Comparison of ENCODE assay signal across 12 mouse cellular contexts in genomic region chr16:30234636-30235546, GRCm38 (mm10). TPM values are rescaled to one million over a fixed set of nuclear protein-coding genes. Genes with fewer than 3 reads are reported as not detected.
DNase-seq lines count a peak whose midpoint lies in the region; ATAC-seq and TF ChIP-seq lines count a peak whose summit lies in the region.
"Had no signal": no experiment of that assay in that cellular context is flagged by ENCODE, and none has a peak within 500 bp of the region (broad histone marks: within the 10 kb centered on the region; RNA-seq: fewer than 3 reads in every experiment).

No protein-coding gene starts in this region.

- peaks cover 27% of the 10 kb centered on the region for H3K4me1 ChIP-seq in heart, embryonic 13.5 days
- H3K4me1 ChIP-seq in heart, embryonic 11.5 days (ENCODE audit: control insufficient read depth, insufficient read depth, low read length) = no peaks in the 10 kb centered on the region; the same call in 1 of the 2 replicates
- H3K4me1 ChIP-seq in lung, adult 2 months (ENCODE audit: control insufficient read depth, insufficient read depth, low read length) = peaks cover 2% of the 10 kb centered on the region; the same call in 1 of the 2 replicates
- peaks cover 59% of the 10 kb centered on the region for H3K4me1 ChIP-seq in limb, embryonic 13.5 days
- H3K4me1 ChIP-seq in neural tube, embryonic 15.5 days = peaks cover 20% of the 10 kb centered on the region

- no peaks in the 10 kb centered on the region for H3K9me3 ChIP-seq in heart, embryonic 13.5 days
- no peaks in the 10 kb centered on the region for H3K9me3 ChIP-seq in heart, embryonic 11.5 days (replicated peaks; ENCODE audit: control insufficient read depth, low read length)
- no peaks in the 10 kb centered on the region for H3K9me3 ChIP-seq in limb, embryonic 13.5 days
- H3K9me3 ChIP-seq in neural tube, embryonic 15.5 days (replicated peaks) = no peaks in the 10 kb centered on the region

- no peaks in the 10 kb centered on the region for H3K36me3 ChIP-seq in heart, embryonic 13.5 days
- H3K36me3 ChIP-seq in heart, embryonic 11.5 days (ENCODE audit: control insufficient read depth, insufficient read depth, low read length) = no peaks in the 10 kb centered on the region
- no peaks in the 10 kb centered on the region for H3K36me3 ChIP-seq in limb, embryonic 13.5 days
- no peaks in the 10 kb centered on the region for H3K36me3 ChIP-seq in neural tube, embryonic 15.5 days

- no peak for ATAC-seq in heart, embryonic 13.5 days (ENCODE audit: extremely low read depth, insufficient number of reproducible peaks, low FRiP score, low TSS enrichment)
- no peak for ATAC-seq in heart, embryonic 11.5 days (replicated peaks; ENCODE audit: insufficient number of reproducible peaks, low FRiP score, low TSS enrichment)
- no peak for ATAC-seq in limb, embryonic 13.5 days (ENCODE audit: low FRiP score, low read depth)
- ATAC-seq in neural tube, embryonic 15.5 days (ENCODE audit: low FRiP score) = no peak
- ATAC-seq in inflammation-experienced regulatory T-cells, adult 6 months = no peak

- peak; percentile 15 to 55 for DNase-seq in lung, postnatal 4 days
- DNase-seq in lung, adult 2 months = no peak
- peak; percentile 18 for DNase-seq in cerebellum, adult 9-11 months
- DNase-seq: adrenal gland, postnatal 14 days; kidney, adult 18-20 months had no signal

- H3K27me3 ChIP-seq in heart, embryonic 13.5 days (replicated peaks) = peaks cover 70% of the 10 kb centered on the region
- H3K27me3 ChIP-seq in heart, embryonic 11.5 days (ENCODE audit: control insufficient read depth, insufficient read depth, low read length) = peaks cover 34% of the 10 kb centered on the region
- H3K27me3 ChIP-seq in limb, embryonic 13.5 days = peaks cover 35% of the 10 kb centered on the region
- H3K27me3 ChIP-seq in neural tube, embryonic 15.5 days (replicated peaks) = peaks cover 42% of the 10 kb centered on the region

- H3K9ac ChIP-seq in heart, embryonic 13.5 days = 0 out of 2 replicates have a peak overlapping the region, but pooled peaks have one; percentile 6
- H3K9ac ChIP-seq in heart, embryonic 11.5 days (ENCODE audit: low read depth, low read length) = no peak overlapping the region
- H3K9ac ChIP-seq in limb, embryonic 13.5 days = peak overlapping the region; percentile 19; the same call in 1 of the 2 replicates
- H3K9ac ChIP-seq in neural tube, embryonic 15.5 days (replicated peaks) = no peak overlapping the region

- TF ChIP-seq CTCF in lung, adult 2 months (IDR thresholded peaks at IDR 0.05; ENCODE audit: insufficient read depth, low read length) = no peak

- 55% methylated on average over 12 of the region's 12 CpGs for WGBS in heart, embryonic 13.5 days
- 59% methylated on average over 12 of the region's 12 CpGs for WGBS in heart, embryonic 11.5 days (ENCODE audit: insufficient replicate concordance)
- WGBS in lung, adult 2 months = 83% methylated on average over 12 of the region's 12 CpGs
- 36% methylated on average over 12 of the region's 12 CpGs for WGBS in limb, embryonic 13.5 days
- WGBS in neural tube, embryonic 15.5 days = 52% methylated on average over 12 of the region's 12 CpGs

- TF ChIP-seq POLR2A in lung, adult 2 months (IDR thresholded peaks at IDR 0.05; ENCODE audit: borderline replicate concordance, extremely low read depth, low read depth, low read length) = no peak

- H3K4me3 ChIP-seq in heart, embryonic 13.5 days = no peak overlapping the region
- no peak overlapping the region for H3K4me3 ChIP-seq in heart, embryonic 11.5 days (ENCODE audit: low read depth, low read length)
- no peak overlapping the region for H3K4me3 ChIP-seq in lung, adult 2 months (replicated peaks; ENCODE audit: extremely low read depth, low read depth, low read length)
- no peak overlapping the region for H3K4me3 ChIP-seq in limb, embryonic 13.5 days
- no peak overlapping the region for H3K4me3 ChIP-seq in neural tube, embryonic 15.5 days (replicated peaks)

- no peak overlapping the region for H3K4me2 ChIP-seq in heart, embryonic 13.5 days
- no peak overlapping the region for H3K4me2 ChIP-seq in heart, embryonic 11.5 days
- no peak overlapping the region for H3K4me2 ChIP-seq in limb, embryonic 13.5 days (replicated peaks)
- H3K4me2 ChIP-seq in neural tube, embryonic 15.5 days = no peak overlapping the region

- H3K27ac ChIP-seq in heart, embryonic 13.5 days (replicated peaks) = no peak overlapping the region
- no peak overlapping the region for H3K27ac ChIP-seq in heart, embryonic 11.5 days (ENCODE audit: low read depth, low read length)
- no peak overlapping the region for H3K27ac ChIP-seq in limb, embryonic 13.5 days
- no peak overlapping the region for H3K27ac ChIP-seq in neural tube, embryonic 15.5 days (replicated peaks)

RNA-seq across cellular contexts. Expression of gene Cpn2, which starts 32.4 kb away (rescaled TPM):
- polyA plus RNA-seq in heart, embryonic 13.5 days (2015; fragmentation: Nextera tagmentation; extraction: Ambion mirVana) = 0.08 TPM in 1 of 2 replicates, not detected in the other
- polyA plus RNA-seq in heart, embryonic 11.5 days (2014; fragmentation: Nextera tagmentation; extraction: Ambion mirVana) = not detected in 2 replicates
- 0.34 and 1.0 TPM in 2 replicates for polyA plus RNA-seq in lung, adult 2 months (2012; rRNA removed)
- polyA plus RNA-seq in limb, embryonic 13.5 days (2015; fragmentation: Nextera tagmentation; extraction: Ambion mirVana) = not detected in 2 replicates
- not detected in 2 replicates for polyA plus RNA-seq in neural tube, embryonic 15.5 days (2015; fragmentation: Nextera tagmentation; extraction: Ambion mirVana)
- polyA plus RNA-seq in inflammation-experienced regulatory T-cells, adult 6 months (2017; shearing (Covaris generic)) = not detected
- polyA plus RNA-seq: lung, embryonic 16.5 days had no signal

RNA-seq across cellular contexts. Expression of gene Lrrc15, which starts 48.2 kb away (rescaled TPM):
- 0.15 and 0.24 TPM in 2 replicates for polyA plus RNA-seq in heart, embryonic 13.5 days (2015; fragmentation: Nextera tagmentation; extraction: Ambion mirVana)
- polyA plus RNA-seq in heart, embryonic 11.5 days (2014; fragmentation: Nextera tagmentation; extraction: Ambion mirVana) = 0.48 and 0.84 TPM in 2 replicates
- polyA plus RNA-seq in lung, adult 2 months (2012; rRNA removed) = 0.03 and 0.04 TPM in 2 replicates
- polyA plus RNA-seq in limb, embryonic 13.5 days (2015; fragmentation: Nextera tagmentation; extraction: Ambion mirVana) = 0.87 and 1.1 TPM in 2 replicates
- 0.37 and 0.43 TPM in 2 replicates for polyA plus RNA-seq in neural tube, embryonic 15.5 days (2015; fragmentation: Nextera tagmentation; extraction: Ambion mirVana)
- under 1 TPM in 1 of 3 experiments, not detected in 2; 0.07 TPM for polyA plus RNA-seq in inflammation-experienced regulatory T-cells, adult 6 months (2017; shearing (Covaris generic))
- polyA plus RNA-seq: small intestine, adult 2 months had no signal

Comparison
In these comparisons a context has a peak if more than half of its experiments do, and no peak if none do; other contexts are left out.
1. H3K9ac ChIP-seq: peak in heart, embryonic 13.5 days (single experiment) and limb, embryonic 13.5 days (single experiment); none in heart, embryonic 11.5 days (single experiment) and neural tube, embryonic 15.5 days (single experiment).